Mouse (Mus musculus): Measurements from ENCODE around the gene Bcl2a1d.
"Not testable (repeated sequence)": the region's sequence is repeated elsewhere in the genome, so short reads cannot be mapped to it uniquely, and the experiment has no call there.

The Bcl2a1d gene

DNA sequence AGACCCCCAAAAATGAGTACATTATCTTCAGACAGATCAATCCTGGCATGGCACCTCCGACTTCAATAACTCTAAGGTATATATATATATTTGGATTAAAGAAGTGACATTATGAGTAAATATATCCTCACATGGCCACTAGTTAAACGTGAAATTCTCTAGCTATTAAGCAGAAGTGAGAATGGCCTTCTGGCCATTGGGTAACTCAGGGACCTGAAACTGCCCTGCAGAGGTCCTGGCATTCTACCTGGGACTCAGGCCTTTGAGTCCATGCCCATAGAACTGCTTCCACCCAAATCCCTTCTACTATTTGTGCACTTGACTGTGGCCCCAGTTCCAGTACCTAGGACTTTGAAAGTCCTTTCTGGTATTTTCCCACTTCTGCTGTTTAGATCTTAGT, 40.4 kb downstream of the Bcl2a1d start:
- DNase-seq, result not testable (repeated sequence)

DNA sequence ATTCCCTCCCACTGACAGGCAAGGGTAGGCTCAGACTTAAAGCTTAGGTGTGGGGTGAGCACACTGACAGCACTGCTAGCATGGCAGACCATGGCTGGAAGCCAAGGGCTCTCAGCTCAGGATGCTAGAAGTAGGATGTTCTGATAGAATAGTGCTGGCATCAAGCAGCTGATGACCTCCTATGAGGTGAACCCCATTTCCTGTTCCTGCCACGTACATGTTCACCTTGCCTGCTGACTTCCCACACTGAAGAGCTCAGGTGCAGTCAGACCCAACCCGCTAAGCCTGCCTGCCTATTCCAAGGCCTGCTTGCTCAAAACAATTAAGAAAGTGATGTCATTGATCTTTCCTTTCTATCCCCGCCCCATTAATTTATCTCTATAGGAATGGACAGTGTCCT, 42.3 kb downstream of the Bcl2a1d start:
- not testable (repeated sequence) for DNase-seq

DNA sequence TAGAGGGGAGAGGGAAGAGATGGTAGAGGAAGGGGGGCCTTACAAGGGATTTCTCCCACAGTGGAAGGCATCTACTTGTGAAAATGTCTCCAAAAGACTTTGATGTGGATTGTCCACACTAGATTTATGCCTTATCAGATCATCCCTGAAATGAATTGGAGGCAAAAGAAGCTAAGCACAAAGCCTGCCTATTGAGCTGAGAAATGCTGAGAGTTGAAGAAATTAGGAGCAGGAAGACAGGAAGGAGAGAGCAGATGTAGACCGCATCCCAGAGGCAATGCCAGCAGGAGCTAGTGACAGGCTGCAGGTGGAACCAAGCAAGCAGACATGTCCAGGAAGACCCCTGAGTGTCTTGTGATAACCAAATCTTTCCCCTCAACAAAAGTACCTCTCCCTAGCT, 45.0 kb downstream of the Bcl2a1d start:
- not testable (repeated sequence) for DNase-seq
